Mouse (Mus musculus) gastrocnemius, postnatal 4 days (tissue): ENCODE data around the gene Cux1. TPM values are rescaled to one million over a fixed set of nuclear protein-coding genes. Genes with fewer than 3 reads are reported as not detected.
A peak's percentile ranks its signal among the peaks of the same experiment; 100 is the strongest.

Source experiments
- DNase-seq, 2 experiments: peaks; one replicate each; pipeline ENCODE4 v3.0.0; 2021 to 2022; ENCODE audit warnings: low spot score in 2 of 2, mixed read lengths in 2 of 2
- long read RNA-seq, 2 experiments: library from polyadenylated mRNA; stranded (forward); transcript quantifications; one replicate each; pipeline ENCODE4 v2.0.0; 2021
- total RNA-seq, 2 experiments: library from RNA; stranded (reverse); gene quantifications; 2 replicates each; pipeline ENCODE4 v1.2.3; 2021

Cux1 gene
- total RNA-seq = 100 to 1,000 TPM; 118 to 123 TPM
- long read RNA-seq, experiment 1, transcript Cux1-207 (23 exons, 2,821 nt) = minor isoform, 22 of 102 reads
- long read RNA-seq, experiment 1, transcript Cux1-211 (23 exons, 2,831 nt) = major isoform, 33 of 102 reads
- long read RNA-seq, experiment 1, partial matches to known transcripts = 14 of 102 reads
- long read RNA-seq, experiment 1, other reads (novel, unspliced or antisense) = 33 of 102 reads
- long read RNA-seq, experiment 2, transcript Cux1-207 (23 exons, 2,821 nt) = minor isoform, 19 of 102 reads
- long read RNA-seq, experiment 2, transcript Cux1-211 (23 exons, 2,831 nt) = major isoform, 46 of 102 reads
- long read RNA-seq, experiment 2, partial matches to known transcripts = 11 of 102 reads
- long read RNA-seq, experiment 2, other reads (novel, unspliced or antisense) = 26 of 102 reads

GRCm38 (mm10) chr5:136567176-136568025, at the start of gene Cux1:
Gene Cux1, minus strand, starts transcription at chr5:136567490.
- DNase-seq = peak; percentile 78 to 85

DNA sequence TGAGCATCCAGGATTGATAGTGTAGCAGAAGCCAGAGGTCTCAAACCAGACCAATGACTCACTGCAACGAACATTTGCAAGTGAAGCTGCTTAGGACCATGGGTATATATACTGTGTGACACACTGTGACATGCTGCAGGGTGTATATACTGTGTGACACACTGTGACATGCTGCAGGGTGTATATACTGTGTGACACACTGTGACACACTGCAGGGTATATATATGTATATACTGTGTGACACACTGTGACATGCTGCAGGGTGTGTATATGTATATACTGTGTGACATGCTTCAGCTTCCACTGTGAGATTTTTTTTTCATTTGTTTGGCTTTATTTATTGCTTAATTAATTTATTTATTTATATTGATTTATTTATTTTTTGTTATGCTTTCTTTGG, 45.1 kb upstream of the Cux1 start:
- DNase-seq = no peak

DNA sequence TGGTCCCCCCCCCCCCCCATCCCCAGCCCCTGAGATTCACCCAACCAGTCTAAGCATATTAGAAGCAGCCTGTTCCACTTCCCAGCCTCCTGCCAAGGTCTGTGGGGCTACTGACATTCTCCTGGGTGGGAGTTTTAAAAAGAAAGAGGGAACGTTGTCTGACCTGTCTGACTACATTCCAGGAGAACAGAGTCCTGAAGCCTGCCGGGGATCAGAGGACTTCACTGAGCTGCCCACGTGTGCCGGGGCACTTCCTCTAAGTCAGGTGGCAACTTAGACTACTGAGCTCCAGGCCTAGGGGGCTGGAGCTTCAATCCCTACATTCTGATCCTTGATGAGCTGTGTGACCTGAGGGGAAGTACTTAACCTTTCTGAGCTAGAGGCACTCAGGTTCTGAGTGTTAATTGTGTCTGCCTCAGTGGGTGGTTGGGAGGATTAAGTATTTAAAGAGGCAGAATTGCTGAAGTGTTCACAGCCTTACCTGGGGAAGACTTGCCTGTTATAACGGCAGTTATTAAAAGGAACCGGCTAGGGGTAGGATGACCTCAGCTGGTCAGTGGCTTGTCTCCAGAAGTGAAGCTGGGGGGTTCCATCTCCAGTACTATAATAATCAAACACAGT, 41.6 kb upstream of the Cux1 start:
- no peak for DNase-seq

GRCm38 (mm10) chr5:136605144-136605543, 37.9 kb upstream of the Cux1 start:
- no peak for DNase-seq

GRCm38 (mm10) chr5:136603176-136603964, 36.1 kb upstream of the Cux1 start:
- no peak for DNase-seq

GRCm38 (mm10) chr5:136600511-136600910, 33.2 kb upstream of the Cux1 start:
- DNase-seq = no peak

DNA sequence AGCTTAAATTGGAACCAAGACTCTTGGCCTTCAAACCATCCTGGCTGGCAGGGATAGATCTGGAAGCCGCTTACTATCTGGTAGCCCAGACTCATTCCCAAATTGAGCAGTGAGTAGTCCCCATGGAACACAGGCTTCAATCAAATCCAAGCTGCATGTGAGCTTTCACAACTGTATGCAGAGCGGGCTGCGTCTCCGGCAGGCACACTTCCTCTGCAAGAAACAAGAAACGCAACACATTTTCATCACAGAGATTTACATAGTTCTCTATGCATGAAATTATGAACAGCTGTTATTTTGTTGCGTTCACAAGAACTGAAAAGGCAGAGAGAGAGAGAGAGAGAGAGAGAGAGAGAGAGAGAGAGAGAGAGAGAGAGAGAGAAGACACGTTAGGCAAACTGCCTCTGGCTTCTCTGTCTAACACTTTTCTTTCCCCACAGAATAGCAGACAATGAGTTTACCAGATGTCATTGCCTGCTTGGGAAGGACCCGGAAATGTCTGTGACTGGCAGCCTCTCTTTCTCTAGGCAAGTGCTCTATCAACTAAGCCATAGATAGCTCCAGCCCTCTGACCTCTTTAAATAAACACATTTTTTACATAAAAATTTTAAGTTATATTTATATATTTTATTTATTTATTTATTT, 27.7 kb upstream of the Cux1 start:
- DNase-seq = peak in 1 of 2 experiments; percentile 21

- DNase-seq = no peak
Measured at GRCm38 (mm10) chr5:136591816-136592499, 24.7 kb upstream of the Cux1 start.

- DNase-seq = no peak
Measured at GRCm38 (mm10) chr5:136589002-136589401, 21.7 kb upstream of the Cux1 start.

DNA sequence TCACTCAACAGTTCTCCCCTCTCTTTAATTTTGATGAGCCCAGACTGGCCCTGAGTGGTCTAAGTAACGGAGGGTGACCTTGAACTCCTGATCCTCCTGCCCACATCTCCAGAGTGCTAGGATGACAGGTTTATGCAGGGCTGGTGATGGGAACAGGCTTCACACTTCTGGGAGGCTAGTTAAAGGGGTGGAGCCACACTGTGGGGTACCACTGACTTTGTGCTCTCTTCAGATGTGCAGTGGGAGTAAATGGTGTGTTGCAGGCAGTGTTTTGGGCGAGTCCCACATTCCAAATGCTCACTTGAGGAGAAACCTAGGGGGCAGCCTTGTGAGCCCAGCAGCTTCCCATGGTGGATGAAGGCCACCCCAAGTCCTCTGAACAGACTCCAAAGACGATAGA, 21.2 kb upstream of the Cux1 start:
- no peak for DNase-seq

DNA sequence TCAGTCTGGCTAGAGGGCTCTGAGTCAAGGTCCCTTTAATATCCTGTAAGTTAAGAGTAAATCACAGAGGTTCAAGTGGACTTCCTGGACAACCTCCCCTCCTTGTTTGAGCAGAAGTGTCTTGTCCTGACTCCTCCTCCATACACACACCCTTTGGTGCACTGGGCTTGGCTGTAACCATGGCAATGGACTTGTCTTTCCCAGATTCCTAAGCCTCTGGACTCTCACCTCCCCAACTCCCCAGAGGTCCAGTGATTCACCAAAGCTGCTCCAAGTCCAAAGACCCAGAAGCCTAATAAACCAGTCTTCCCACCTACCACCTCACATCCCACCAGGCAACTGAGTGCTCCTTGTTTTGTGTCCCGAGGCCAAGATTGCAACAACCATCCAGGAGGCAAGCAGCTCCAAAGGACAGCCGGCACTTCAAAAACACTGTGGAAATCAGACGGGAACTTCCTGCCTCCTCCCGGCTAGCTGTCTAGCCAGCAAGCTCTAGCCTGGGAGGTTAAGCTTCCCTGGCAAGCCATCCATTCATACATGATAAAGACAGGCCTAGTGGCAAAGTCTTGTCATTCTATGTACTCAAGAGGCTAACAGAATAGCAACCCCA, 17.5 kb upstream of the Cux1 start:
- no peak for DNase-seq

DNA sequence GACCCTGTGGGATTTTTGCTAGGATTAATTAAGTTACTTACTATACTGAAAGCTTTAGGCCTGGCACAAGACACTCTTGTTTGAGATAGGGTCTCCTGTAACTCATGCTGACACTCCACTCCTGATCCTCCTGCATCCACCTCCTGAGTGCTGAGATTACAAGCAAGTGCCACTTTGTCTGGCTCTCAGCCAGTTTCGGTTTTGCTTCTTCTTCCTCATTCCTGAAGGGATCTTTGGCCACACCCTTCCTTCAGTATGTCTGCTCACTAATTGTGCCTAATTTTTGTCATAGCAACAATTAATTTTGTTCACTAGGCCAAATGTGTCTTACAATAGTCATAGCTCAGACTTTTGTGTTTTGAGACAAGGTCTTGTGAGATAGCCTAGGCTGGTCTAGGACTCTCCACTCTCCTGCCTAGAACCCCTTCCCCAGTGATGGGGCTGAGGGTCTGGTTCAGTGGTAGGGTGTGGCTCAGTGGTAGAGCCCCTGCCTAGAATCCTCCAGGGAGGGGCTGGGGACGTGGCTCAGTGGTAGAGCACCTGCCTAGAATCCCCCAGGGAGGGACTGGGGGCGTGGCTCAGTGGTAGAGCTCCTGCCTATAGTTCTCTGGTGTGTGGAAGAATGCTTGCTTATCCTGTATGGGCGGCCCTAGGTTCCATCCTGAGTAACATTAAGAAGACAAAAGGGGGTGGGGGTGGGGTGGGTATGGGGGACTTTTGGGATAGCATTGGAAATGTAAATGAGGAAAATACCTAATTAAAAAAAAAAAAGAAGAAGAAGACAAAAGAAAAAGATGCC, 16.6 kb upstream of the Cux1 start:
- no peak for DNase-seq

DNA sequence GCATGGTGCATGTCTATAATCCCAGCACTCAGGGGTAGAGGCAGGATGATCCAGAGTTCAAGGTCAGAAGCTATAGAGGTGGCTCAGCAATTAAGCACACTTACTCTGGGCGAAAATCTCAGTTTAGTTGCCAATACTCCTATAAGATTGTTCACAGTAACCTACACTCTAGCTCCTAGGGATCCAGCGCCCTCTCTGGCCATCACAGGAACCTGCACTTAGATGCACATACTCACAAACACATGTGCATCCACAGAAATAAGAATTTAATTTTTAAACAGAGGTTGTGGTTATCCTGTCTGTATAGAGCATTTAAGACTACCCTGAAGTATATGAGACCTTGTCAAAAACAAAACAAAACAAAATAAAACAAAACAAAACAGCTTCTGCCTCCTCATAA, 16.0 kb upstream of the Cux1 start:
- no peak for DNase-seq

- no peak for DNase-seq
Measured at GRCm38 (mm10) chr5:136582201-136582600, 14.9 kb upstream of the Cux1 start.

DNA sequence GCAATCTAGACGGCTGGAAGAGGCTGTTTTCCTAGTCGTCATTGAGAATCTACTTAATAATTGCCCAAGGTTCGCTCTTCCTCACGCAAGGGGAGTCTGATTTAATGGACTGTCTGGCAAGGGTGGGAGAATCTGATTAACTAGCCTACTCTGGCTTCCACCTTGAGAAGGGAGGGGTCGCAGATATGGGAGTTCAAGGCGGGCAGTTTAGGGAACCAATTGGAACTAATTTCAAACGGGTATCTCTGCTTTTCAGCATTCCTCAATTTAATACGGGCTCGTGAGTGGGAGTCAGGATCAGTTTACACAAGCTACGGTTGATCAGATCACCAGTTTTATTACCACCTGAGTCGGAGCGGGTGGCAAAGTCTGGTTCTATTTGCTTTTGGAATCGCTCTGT, 14.3 kb upstream of the Cux1 start:
- DNase-seq = no peak

DNA sequence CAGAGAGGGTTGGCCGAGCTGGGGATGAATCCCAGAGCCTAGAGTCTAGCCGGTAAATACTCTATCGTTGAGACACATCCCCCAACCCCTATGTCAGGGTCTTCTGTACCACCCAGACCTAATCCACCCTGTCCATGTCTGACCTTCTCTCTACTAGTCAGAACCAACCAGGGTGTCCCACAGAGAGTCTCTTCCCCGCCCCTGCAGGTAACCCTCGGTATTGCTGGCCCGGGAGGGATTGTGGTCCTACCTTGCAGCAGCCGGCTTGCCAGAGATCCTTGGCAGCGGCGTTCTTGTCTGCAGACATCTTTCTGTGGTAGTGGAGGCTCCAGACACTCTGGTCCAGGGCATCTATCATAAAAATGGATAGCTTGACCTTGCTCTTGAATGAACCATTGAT, 13.9 kb upstream of the Cux1 start:
- DNase-seq = peak in 1 of 2 experiments; percentile 31

GRCm38 (mm10) chr5:136578201-136578600, 10.9 kb upstream of the Cux1 start:
- DNase-seq = no peak

- DNase-seq = no peak
Measured at GRCm38 (mm10) chr5:136570171-136570570, 2.9 kb upstream of the Cux1 start.

DNA sequence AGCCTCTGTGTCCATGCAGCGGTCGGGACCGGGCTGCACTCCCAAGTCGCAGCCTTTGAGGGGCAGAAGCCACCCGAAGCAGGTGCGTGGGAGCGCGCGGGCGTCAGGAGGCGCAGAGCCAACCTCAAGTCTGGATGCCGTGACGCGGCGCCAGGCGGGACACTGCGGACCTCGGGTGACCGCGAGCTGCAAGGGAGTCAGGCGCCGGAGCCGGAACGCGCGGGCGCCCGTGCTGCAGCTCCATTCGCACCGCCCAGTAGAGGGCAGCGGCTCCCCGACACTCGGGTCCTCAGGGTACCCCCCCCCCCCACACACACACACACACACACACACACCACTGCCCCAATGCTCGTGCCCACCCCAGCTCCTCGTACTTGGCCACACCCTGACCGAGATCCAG, 1.5 kb upstream of the Cux1 start:
- DNase-seq = peak; percentile 65 to 74
